Mouse (Mus musculus): ENCODE measurements around the gene Notch2.
"Not testable (repeated sequence)": the region's sequence is repeated elsewhere in the genome, so short reads cannot be mapped to it uniquely, and the experiment has no call there.

Gene Notch2

DNA sequence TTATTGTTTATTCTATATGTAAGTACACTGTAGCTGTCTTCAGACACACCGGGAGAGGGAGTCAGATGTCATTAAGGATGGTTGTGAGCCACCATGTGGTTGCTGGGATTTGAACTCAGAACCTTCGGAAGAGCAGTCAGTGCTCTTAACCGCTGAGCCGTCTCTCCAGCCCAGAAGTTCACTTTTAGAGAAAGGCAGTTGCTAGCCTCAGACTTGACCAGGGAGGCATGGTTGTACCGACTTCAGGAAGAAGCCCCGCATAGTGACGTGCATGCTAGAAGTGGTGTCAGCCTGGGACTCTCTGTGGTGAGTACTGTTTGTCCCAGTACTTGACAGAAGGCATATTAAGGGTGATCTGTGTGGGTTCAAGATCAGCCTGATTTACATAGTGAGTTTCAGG is 36.8 kb downstream of the Notch2 start:
- ATAC-seq (ENCODE audit: insufficient number of reproducible peaks, low FRiP score, low TSS enrichment), result not testable (repeated sequence)

DNA sequence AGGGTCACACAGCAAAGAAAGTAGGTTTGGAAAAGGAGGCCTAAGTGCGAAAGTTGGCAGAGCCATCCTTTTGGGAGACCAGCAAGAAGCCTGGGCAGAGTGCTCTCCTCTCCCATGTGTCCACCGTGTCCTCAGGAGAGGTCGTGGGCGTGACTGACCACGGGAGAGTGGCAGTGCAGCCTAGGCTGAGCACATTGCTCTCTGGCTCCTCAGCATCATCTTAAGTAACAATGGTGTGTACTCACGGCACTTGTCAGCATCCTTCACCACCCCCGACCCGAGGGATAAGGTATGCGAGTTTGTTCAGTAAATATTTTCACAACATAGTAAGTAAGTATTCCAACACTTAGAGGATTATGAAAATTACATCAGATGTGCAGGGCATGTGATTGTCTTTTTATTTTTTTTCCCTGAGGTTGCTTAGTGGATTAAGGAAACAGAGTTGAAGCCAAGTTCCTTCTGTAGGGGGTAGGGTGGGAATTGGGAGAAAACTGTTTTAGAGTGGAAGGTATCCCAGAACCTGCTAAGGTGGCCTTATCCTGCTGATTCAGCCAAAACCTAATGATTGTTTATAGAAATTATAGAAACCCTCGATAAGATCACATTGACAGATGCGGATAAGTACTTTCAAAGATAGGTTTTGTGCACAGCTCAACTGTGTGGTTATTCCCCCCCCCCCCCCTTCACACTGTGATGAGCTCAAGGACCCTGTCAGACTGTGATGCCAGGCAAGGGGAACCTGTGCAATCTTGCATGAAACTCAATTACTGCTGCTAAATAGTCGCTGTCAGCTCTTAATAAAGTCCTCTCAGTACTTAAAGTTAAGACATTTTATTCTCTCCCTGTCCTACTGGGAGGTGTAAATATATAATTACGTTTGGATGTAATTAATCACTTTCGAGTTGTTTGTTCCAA is 37.4 kb downstream of the Notch2 start:
- ATAC-seq (ENCODE audit: insufficient number of reproducible peaks, low FRiP score, low TSS enrichment), result no peak

DNA sequence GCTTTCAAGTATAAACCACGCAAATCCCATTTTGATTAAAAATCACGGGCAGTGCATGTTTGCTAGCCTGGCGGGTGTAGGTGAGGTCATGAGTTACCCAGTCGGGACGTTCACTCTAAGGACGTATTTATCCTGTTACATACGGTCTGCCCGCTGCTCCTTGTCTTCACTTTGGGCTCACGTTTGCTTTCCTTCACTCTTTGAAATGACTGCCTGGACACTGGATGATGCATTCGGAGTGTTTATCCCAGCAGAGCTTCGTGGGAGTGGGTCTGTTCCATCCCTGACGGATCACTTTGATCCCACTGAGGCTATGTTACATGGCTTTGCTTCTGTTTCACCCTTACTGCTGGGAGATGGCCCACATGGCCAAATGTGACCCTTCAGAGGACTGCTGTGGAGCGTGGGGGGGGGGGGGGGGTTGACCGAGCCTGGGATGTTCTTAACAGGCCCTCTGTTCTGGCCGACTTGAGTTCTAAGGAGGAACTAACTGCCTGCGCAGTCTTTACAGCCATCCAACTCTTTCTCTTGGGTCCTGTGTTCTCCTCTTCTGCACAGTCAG is 38.2 kb downstream of the Notch2 start:
- no peak for ATAC-seq (ENCODE audit: insufficient number of reproducible peaks, low FRiP score, low TSS enrichment)

DNA sequence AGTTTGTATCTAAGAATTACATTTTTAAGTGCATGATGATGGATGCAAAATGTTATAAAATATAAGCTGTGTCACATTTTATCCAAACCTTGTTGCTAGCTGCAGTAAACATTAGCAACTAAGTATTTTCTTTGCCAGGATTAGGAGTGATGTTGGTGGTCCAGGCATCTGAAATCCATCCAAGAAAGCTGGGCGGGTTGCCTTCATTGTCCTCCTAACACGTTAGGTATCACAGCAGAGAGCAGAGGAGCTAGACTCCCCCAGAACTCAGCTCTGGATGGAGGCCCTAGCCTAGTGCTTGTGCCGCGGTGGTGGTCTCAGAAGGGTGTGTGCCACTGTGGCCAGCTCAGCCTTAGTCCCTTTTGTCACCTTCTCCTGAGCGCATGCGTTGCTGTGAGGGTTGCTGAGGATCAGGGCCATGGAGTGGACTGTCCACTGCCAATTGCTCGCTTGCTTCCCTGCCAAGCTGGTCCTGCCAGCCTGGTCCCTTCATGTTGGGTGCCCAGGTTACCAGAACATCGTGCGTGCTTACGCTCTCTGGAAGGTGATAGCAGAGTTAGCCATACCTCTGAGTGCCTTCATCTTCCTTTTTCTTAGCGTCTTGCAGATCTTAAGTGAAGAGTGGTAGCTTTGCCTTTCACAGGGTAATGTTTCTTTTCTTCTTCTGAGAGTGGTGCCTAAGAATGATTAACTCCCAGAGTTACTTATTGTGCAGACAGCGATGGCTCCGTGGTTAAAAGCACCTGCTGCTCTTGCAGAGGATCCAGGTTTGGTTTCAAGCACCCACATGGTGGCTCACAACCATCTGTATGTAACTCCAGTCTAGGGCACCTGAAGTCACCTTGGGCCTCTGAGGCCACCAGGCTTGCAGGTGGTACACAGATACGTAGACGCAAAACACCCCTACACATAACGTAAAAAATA is 39.4 kb downstream of the Notch2 start:
- no peak for ATAC-seq (ENCODE audit: insufficient number of reproducible peaks, low FRiP score, low TSS enrichment)

DNA sequence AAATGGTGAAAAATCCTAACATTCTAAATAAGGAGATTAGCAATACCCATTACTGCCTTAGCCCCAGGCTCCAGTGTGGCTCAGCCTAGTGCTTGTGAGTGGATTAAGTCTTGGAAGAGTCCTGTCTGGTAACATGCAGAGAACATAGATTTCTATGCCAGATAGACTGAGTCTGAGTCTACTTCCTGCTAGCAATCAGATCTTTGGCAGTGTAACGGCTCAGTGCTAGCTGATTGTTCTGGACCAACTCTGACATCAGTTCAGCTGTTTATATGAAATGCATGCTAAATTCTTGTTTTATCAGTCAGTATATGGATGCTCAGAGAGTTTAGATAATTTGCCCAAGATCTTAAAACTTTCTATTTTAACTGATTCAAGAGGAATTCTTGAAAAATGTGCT is 40.5 kb downstream of the Notch2 start:
- no peak for ATAC-seq (ENCODE audit: insufficient number of reproducible peaks, low FRiP score, low TSS enrichment)

DNA sequence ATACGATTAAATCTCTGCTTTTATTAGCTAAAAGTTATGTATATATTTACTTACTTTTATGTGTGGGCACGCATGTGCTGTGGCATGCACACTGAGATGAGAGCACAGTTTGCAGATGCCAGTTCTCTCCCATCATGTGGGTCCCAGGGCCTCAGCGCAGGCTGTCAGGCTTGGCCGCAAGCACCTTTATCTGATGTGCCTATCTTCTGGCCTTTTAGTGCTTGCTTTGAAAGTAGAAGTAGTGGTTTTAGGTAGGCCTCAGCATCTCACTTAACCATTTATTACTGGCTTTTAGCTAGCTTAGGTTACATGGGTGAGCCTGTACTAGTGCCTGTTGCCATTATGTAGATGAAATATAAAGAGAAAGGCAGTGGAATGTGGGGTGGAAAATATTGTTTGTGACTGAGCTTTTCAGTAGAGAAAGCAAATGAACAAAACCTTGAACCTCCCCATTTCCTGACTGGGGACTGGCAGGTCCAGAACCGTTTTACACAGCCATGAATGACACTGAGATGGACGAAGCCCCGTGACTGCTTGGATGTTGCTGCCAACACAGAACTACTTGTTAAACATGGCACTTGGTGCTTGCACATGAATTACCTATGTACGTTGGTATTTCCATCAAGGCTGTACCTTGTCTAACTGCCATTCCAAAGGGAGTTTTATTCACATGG is 41.1 kb downstream of the Notch2 start:
- no peak for ATAC-seq (ENCODE audit: insufficient number of reproducible peaks, low FRiP score, low TSS enrichment)

DNA sequence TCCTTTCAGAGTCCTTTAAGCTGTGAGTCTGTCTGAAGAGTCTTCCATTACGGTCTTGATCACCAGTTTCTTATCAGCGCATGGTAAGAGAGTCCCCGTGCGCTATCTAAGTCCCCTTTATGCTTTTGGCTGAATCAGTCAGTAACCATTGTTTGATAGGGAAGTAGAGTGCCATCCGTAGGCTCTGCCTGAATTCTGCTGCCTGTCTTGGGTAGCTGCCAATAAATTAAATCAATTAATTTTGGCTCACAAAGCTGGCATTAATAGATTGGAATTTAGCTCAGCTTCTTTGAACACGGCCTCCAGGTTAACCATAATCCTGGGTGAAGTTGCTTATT is 41.6 kb downstream of the Notch2 start:
- no peak for ATAC-seq (ENCODE audit: insufficient number of reproducible peaks, low FRiP score, low TSS enrichment)

GRCm38 (mm10) chr3:98055808-98056728 is 42.7 kb downstream of the Notch2 start:
- no peak for ATAC-seq (ENCODE audit: insufficient number of reproducible peaks, low FRiP score, low TSS enrichment)

DNA sequence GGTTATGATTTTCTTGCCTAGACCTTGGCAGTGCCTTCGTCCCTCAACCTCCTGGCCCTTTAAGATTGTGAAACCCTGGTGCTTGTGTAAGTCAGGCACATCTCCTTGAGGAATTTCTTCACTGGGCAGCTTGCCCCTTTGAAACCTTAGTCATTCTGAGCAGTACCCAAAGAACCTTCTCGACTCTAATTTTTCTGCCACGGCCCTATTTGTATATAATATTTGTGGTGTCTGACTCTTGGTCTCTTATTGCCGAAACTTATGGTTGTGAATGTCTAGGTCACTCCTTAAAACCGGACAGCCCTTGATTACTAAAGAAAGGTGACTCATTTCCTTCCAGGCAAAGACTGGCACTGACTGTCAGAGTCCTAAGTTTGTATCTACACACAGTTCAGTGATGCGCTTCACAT is 43.6 kb downstream of the Notch2 start:
- no peak for ATAC-seq (ENCODE audit: insufficient number of reproducible peaks, low FRiP score, low TSS enrichment)

DNA sequence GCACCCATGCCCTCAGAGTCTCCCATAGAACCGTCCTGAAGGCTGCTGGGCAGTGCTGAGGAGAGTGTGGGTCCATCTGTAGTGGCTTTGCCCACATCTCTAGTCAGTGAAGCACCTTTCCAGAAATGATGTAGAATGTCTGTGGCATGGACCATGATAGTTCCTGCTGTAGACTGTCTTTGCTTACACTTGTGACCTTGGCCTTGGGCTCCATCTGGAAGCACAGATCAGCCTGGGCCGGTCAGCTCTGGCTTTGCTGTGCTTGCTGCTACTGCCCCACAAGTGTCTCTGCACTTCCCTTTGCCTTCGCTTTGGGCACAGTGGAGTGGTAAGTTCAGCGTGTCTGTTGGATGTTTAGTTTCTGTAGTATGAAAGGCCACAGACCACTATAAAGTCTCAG is 45.7 kb downstream of the Notch2 start:
- no peak for ATAC-seq (ENCODE audit: insufficient number of reproducible peaks, low FRiP score, low TSS enrichment)

DNA sequence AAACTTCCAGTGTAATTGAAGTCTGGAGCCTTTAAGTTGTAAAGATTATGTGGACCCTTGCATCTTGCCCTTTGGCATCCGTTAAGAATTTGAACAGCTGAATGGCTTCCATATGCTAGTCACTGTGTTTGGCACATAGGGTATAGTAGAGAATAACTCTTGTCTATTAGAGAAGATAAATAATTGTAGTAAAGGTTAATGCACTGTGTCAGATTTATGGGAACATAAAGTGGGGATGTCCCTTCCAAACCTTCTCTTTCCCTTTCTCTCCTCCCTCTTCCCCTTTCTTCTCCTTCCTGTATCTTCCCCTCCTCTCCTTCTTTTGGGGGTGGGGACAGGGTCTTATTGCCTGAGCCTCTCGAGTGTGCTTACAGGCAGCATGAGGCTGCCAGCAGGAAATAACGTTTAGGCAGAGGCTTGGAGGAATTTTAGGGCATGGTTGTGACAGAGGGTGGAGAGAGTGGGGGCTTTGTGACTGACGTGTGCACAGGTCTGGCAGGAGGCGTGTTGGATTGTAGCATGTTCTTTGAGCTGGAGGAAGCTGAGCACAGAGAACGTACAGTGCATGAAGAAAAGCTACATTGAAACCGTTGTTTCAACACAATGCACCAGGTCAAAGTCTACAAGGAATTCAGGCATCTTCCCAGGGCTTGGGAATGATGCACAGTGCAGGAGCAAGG is 47.8 kb downstream of the Notch2 start:
- ATAC-seq (ENCODE audit: insufficient number of reproducible peaks, low FRiP score, low TSS enrichment), result no peak

DNA sequence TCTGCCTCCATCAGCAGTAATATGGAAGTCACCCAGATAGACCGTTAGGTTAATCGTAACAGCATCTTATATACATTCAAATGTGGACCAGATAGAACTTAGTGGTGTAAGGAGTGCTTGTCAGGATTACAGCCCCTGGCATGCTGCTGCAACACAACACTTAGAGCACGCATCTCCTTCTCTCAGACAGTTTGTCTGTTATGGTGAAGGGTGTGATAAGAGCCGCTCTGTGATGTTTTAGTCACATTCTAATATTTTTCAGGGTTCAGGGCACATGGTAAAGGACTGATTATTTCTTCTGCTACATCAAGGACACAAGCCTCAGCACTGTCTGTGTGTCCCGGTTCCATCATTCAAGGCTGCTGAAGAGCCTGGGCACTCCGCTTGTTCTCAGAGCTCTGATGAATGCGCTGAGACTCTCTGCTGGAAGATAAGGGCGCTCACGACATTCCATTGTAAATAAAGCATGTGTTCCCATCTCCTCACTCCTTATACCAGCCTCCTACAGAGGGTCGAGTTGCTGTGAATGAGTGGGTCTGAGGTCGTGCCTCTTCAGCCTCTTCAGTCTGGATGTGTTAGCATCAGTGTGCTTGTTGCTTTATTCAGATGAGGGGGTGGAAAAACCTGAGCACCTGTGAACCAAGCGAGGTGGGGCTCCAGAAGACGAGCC is 48.5 kb downstream of the Notch2 start:
- no peak for ATAC-seq (ENCODE audit: insufficient number of reproducible peaks, low FRiP score, low TSS enrichment)

DNA sequence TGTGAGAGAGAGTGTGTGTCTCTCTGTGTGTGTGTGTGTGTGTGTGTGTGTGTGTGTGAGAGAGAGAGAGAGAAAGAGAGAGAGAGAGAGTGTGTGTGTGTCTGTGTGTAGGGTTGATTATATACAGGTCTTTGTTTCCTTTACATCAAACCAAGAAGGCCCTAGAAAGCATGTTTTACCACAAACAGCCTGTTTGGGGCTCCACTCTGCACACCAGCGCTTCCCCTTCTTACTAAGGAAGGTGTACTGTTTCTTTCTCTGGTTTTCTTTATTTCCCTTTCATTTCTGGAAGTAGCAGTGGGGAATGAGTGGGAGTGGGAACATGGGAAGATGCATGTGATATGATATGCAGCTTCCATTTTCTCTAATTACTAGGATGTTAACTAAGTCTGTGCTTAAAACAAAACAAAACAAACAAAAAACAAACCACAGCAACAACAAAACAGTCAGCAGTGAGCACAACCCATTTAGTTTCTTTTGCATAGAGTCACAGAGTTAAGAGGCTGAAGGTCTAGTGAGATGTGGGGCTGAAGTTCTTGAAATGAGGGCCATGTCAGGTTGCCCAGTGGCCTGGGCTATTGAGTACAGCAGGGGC is 49.4 kb downstream of the Notch2 start:
- ATAC-seq (ENCODE audit: insufficient number of reproducible peaks, low FRiP score, low TSS enrichment), result no peak

DNA sequence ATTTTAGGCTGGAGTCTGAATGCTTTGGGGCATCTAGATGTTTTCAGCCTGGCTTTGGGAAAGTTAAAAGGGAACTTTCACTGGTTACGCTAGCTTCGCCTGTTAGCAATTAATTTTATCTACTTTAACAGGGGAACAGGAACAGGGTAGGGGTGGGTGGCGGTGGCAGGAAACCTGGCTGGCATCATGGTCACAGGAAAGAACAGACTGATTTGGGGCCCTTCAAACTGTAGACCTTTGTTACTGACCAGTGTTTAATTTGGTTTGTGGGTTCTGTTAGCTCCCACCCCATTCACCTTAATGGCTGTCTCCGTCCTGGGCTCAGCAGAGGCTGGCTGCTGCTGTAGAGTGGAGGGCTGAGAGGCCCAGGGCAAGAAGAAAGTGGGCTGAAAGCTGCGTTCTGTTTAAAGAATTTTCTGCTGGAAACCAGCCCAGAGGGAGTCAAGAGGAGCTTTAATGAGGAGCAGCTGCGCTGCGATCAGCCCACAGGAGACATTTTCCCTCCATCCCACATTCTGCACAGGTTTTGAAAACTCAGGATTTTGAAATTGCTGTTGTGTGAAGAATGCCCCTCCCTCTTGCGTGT is 50.0 kb downstream of the Notch2 start:
- no peak for ATAC-seq (ENCODE audit: insufficient number of reproducible peaks, low FRiP score, low TSS enrichment)

GRCm38 (mm10) chr3:98063833-98064232 is 50.5 kb downstream of the Notch2 start:
- no peak for ATAC-seq (ENCODE audit: insufficient number of reproducible peaks, low FRiP score, low TSS enrichment)

DNA sequence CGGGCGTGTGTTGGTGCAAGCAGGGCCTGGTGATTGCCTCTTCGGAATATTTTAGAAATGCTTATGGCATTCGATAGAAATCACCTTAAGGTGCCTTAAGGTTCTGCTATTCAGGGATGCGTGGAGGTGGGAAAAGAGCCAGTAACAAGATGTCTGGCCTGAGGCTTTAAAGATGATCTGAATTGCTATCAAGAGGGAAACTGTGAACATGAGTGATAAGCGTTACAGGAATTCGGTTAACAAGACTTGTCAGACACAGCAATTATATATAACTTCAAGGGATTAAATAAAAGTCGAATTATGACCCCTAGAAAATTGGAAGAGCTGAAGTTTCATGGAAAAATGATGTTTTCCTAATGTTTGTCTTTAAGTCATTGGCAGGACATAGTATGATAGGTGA is 51.7 kb downstream of the Notch2 start:
- no peak for ATAC-seq (ENCODE audit: insufficient number of reproducible peaks, low FRiP score, low TSS enrichment)

DNA sequence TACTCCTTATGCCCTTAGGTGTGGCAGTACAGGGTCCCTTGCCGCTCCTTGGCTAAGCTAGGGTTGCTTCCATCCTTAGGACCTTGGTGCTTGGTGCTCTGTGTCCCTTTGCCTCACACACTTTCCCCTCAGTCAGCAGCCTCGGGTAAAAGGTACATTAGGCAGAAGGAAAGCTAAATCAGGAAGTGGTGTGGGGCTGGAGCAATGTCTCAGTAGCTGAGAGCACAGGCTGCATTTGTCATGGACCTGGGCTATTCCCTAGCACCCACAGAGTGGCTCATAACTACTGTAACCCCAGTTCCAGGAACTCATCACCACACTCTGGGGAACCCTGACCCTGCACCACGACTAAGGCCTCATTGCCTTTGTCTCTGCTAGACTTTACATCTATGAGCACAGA is 53.1 kb downstream of the Notch2 start:
- ATAC-seq (ENCODE audit: insufficient number of reproducible peaks, low FRiP score, low TSS enrichment), result no peak

- no peak for ATAC-seq (ENCODE audit: insufficient number of reproducible peaks, low FRiP score, low TSS enrichment)
These were observed 54.1 kb downstream of the Notch2 start for GRCm38 (mm10) chr3:98067413-98067812.

Data from cerebellum, adult (tissue).